Mouse (Mus musculus) kidney, postnatal 10 days (tissue): ENCODE measurements at regions not wholly inside any gene's neighbourhood (a gene's known extent, or its start where the extent isn't known, plus 50 kb on each side); places are given as distances from the start of the nearest gene placed in this dataset.

Experiments used
- DNase-seq: peaks from one replicate; pipeline ENCODE4 v3.0.0; 2021; ENCODE audit warnings: mixed read lengths

DNA sequence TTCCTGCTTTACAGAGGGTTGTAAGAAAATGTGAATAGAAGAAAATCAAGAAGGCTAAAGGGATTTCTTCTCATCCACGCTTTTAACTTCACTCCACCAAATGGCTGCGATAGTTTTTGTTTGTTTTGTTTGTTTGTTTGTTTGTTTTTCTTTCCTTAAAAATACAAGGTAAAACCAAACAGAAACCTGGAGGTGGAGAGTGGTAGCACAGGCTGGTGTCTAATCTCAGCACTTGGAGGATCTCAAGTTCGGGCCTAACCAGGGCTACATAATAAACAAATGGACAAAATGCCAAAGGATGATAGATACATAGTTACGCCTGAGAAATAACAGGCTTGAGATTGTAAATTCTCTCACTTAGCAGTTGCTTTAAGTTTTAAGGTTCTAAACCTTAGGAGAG, 50.8 kb upstream of the Mboat1 start:
- DNase-seq, result no peak

GRCm38 (mm10) chr13:30085005-30085404, 51.3 kb upstream of the Mboat1 start:
- DNase-seq, result peak; percentile 93

DNA sequence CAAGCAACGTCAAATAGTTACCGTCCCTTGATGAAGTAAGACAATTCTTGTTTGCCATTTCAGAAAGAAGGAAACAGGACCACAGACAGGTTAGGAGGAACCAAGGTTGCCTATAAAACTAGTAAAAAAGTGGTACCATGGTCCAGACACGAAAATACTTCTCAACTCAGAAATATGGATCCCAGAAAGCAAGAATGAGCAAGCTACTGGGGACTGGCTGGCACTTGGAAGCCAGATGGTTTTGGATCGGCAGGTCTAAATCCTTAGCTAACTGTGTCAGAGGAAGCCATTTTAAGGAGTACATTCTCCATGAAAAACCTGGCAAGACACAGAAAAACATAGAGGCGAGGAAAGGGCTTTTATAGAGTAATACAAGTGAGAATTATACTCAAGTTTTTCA, 51.9 kb upstream of the Mboat1 start:
- no peak for DNase-seq

DNA sequence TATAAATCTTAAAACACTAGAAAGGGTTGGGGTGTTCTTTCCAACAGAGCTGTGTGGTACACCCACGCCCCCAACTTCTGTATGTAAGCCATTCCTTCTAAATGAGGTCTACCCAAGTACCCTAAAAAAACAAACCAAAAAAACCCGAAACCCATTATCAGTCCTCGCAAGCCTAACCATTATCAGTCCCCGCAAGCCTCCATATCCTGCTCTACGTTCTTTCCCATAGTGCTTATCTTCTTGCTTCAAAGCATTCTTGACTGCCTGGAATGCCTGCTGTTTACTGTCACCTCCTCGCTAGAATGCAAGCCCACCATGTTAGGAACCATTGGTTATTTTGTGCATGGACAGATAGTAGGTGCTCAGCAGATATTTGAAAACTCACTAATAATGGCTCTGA, 52.3 kb upstream of the Mboat1 start:
- DNase-seq, result no peak

- no peak for DNase-seq
These were observed 53.5 kb upstream of the Mboat1 start for GRCm38 (mm10) chr13:30082761-30083160.

- DNase-seq, result peak; percentile 26
These were observed 55.4 kb upstream of the Mboat1 start for GRCm38 (mm10) chr13:30080705-30081474.

DNA sequence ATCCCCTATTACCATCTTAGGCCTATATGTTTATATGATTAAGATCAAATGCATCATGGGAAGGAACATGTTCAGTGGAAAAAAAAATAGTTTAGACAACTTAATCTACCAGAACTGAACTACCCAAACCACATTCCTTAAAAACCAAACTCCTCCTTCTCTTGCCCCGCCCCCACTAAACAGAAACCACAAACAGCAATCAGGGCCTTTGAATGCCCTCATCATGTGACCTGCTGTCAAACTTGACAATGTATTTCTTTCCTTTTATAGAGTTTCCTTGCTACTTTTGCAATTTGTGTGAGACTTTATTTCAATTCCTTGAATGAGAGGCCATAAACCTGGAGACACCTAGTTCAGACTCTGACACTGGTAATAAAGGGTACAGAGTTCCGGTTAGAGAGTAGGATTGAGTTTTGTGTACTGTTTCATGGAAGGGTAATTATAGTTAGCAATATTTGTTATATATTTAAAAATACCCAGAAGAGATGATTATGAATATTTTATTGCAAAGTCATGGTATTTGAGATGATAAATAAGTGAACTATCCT, 61.7 kb upstream of the Mboat1 start:
- DNase-seq, result no peak

DNA sequence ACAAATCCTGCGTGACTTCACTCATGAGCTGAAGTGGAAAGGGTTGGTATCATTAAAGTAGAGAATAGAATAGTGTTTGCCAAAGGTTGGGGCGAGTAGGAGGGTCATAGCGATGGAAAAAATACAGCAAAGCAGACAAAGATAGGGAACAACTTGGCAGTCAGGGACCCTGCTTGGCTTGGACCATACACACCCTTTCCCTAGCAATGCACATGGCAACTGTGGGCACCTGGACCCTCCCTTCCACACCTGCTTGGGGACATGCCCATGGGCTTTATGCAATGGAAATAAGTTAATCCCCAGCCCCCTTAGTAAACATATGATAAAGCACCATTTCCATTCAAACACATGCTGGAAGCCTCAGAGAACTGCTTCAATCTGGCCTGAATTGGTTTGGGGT, 62.2 kb upstream of the Mboat1 start:
- DNase-seq, result no peak

GRCm38 (mm10) chr13:30069397-30069796, 66.9 kb upstream of the Mboat1 start:
- no peak for DNase-seq

- peak; percentile 11 for DNase-seq
These were observed 68.5 kb upstream of the Mboat1 start for GRCm38 (mm10) chr13:30067581-30068375.

- no peak for DNase-seq
These were observed 70.8 kb upstream of the Mboat1 start for GRCm38 (mm10) chr13:30065520-30065919.

DNA sequence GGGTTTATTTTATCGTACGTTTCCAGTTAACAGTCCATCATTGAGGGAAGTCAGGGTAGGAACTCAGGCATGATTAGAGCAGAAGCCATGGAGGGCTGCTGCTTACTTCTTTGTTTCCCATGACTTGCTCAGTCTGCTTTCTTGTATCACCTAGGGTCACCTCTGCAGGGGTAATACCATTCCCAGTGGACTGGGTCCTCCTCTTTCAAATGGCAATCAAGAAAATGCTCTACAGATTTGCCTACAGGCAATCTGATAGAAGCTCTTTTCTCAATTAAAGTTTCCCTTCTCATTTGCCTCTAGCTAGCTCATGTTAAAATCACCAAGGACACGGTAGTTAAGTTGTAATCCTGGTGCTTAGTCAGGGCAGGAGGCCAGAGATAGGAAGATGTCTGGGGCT, 72.5 kb upstream of the Mboat1 start:
- DNase-seq, result no peak

DNA sequence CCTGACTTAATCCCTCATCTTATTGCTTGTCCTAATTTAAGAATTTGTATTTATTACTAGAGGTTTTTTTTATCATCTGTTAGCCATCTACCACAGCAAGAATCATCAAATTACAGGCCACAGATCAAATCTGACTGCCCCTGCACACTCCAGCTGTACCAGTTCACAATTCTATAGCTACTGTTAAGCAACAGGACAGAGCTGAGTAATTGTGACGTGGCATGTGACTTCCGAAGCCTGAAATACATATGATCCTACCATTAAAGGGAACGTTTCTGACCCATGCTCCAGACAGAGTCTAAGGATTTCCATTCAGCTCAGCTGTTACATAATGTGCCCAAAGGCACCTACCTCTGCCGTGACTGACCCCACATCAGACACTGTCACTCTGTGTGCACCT, 74.0 kb upstream of the Mboat1 start:
- no peak for DNase-seq

- DNase-seq, result no peak
These were observed 69.3 kb upstream of the E2f3 start for GRCm38 (mm10) chr13:30055141-30055645.

- DNase-seq, result peak; percentile 12
These were observed 66.2 kb upstream of the E2f3 start for GRCm38 (mm10) chr13:30051891-30052550.

GRCm38 (mm10) chr13:30050745-30051508, 65.1 kb upstream of the E2f3 start:
- DNase-seq, result no peak

DNA sequence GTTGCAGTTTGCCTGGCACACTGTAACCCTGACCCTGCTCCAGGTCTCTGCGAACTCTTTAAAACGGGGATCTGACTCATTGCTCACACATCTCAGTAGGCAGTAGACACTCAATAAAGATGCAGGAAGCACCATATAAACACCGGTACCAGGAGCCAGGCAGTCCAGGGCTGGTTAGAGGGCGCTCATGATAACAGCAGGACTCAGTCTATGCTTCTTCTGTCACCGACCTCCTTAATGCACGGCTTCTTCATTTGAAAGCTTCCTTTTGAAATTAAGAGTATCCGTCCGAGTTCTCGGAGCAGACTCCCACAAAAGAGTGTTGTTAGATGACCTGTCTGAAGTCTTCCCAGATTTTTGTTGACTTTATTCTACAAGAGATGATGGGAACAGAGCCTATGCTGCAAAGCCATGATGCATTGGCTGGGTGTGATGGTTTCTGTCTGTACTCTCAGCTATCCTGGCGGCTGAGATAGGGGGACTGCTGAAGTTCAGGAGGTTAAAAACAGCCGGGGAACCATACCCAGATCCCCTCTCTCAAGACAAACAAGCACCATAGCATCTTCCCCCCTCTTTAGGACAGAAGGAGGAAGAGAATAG, 62.5 kb upstream of the E2f3 start:
- DNase-seq, result no peak

GRCm38 (mm10) chr13:30046504-30047169, 60.8 kb upstream of the E2f3 start:
- DNase-seq, result no peak

DNA sequence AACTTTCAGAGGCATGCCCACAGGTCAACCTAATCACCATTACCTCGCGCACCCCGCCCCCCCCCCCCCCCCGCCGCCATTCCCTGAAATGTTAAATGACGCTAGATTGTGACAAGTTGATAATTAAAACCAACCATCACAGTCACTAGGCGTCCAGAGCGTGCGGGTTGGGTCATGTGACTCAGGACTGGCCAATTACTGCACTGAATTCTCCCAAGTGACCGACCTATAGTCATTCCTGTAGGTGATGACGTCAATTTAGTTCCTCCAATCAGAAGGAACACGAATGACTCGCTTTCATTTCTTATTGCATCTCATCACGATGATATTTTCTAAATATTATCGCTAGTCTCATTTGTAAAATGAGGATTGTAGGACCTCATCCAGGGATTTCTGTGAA, 60.2 kb upstream of the E2f3 start:
- no peak for DNase-seq

DNA sequence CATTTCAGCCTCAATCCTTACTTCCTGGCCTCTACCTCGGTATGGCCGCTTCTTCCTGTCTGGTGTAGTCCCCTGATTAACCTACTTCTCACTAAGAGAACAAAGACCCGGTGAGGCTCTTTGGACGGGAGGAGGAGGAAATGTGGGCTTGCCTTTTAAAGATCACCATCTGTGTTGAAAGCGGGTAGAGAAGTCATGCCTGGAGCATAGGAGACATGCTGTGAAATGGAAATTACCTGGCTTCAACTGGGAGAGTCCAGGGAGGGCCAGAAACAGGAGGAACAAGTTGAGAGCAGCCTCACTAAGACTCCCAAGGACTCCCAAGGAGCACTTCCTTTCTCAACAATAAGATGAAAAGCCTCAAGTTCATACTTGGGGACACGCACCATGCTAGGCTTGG, 59.4 kb upstream of the E2f3 start:
- DNase-seq, result no peak

- no peak for DNase-seq
These were observed 58.9 kb upstream of the E2f3 start for GRCm38 (mm10) chr13:30044790-30045189.
